Mouse (Mus musculus) hematopoietic stem cell, adult 5-6 weeks (primary cell): Measurements from ENCODE around the gene Prep. TPM values are rescaled to one million over a fixed set of nuclear protein-coding genes. Genes with fewer than 3 reads are reported as not detected.

Experiments
- ATAC-seq, 2 experiments: fragments of 125-278 bp in 1 of 2; replicated peaks in 1 of 2; 2 replicates each; pipeline ENCODE4 v1.8.0; 2016 to 2017; ENCODE audit warnings: inconsistent platforms in 2 of 2, mild to moderate bottlenecking in 2 of 2, moderate number of reproducible peaks in 2 of 2, low read depth in 1 of 2, moderate TSS enrichment in 1 of 2; ENCODE audit not compliant: low FRiP score in 2 of 2, poor library complexity in 2 of 2, severe bottlenecking in 2 of 2, insufficient read depth in 1 of 2, low TSS enrichment in 1 of 2
- total RNA-seq: library from RNA; stranded (forward); fragments of 172-1452, 232-1000 nt; gene quantifications from 2 replicates; pipeline ENCODE4 v1.2.3, GENCODE M21; 2017

Prep gene
- total RNA-seq, 1 experiment from 2014 or later, result 12.1 TPM

- no peak for ATAC-seq
Measured at GRCm38 (mm10) chr10:45204582-45204981, 137.6 kb downstream of the Prep start.

- ATAC-seq, result no peak
Measured at GRCm38 (mm10) chr10:45210201-45210600, 143.2 kb downstream of the Prep start.

GRCm38 (mm10) chr10:45216676-45217075 is 149.7 kb downstream of the Prep start:
- no peak for ATAC-seq

Other genes with a start within 250 kb of the Prep start
- not detected in 2 replicates for gene Popdc3, start 110.9 kb downstream of the Prep start, total RNA-seq